Mouse (Mus musculus) hindbrain, postnatal 0 days (tissue): ENCODE data around the gene Ccdc38. TPM values are rescaled to one million over a fixed set of nuclear protein-coding genes. Genes with fewer than 3 reads are reported as not detected.

ENCODE experiments used
- ATAC-seq: fragments of 200-750 bp; cut with Nextera tagmentation; 2 replicates; pipeline ENCODE4 v1.8.0; 2017; ENCODE audit warnings: mild to moderate bottlenecking, moderate TSS enrichment, moderate library complexity
- DNase-seq: peaks from one replicate; pipeline ENCODE4 v3.0.0-alpha.2; 2015; ENCODE audit warnings: low spot score
- H3K27ac ChIP-seq: fragments of 300-500 bp; sonication (generic); 2 replicates; pipeline ENCODE4 v1.5.1; 2014; ENCODE audit warnings: mild to moderate bottlenecking
- H3K27me3 ChIP-seq: fragments of 300-500 bp; sonication (generic); 2 replicates; pipeline ENCODE4 v1.6.1; 2014; ENCODE audit warnings: low read length, mixed read lengths; ENCODE audit not compliant: insufficient read depth
- H3K36me3 ChIP-seq: fragments of 300-500 bp; sonication (generic); 2 replicates; pipeline ENCODE4 v1.6.1; 2014; ENCODE audit warnings: low read length, mixed read lengths; ENCODE audit not compliant: insufficient read depth
- H3K4me1 ChIP-seq: fragments of 300-500 bp; sonication (generic); 2 replicates; pipeline ENCODE4 v1.6.1; 2014; ENCODE audit warnings: antibody characterized with exemption, low read length, mixed read lengths; ENCODE audit not compliant: insufficient read depth
- H3K4me2 ChIP-seq: fragments of 300-500 bp; sonication (generic); 2 replicates; pipeline ENCODE4 v1.6.1; 2014; ENCODE audit warnings: low read depth, mild to moderate bottlenecking, low read length, moderate library complexity, mixed read lengths
- H3K4me3 ChIP-seq: fragments of 300-500 bp; sonication (generic); 2 replicates; pipeline ENCODE4 v1.5.1; 2014; ENCODE audit warnings: low read length
- H3K9ac ChIP-seq: fragments of 300-500 bp; sonication (generic); replicated peaks from 2 replicates; pipeline ENCODE4 v1.6.1; 2014; ENCODE audit warnings: mild to moderate bottlenecking, low read length, moderate library complexity, mixed read lengths
- H3K9me3 ChIP-seq: fragments of 300-500 bp; sonication (generic); 2 replicates; pipeline ENCODE4 v1.6.1; 2016; ENCODE audit warnings: low read length, mixed read lengths
- CTCF ChIP-seq: IDR thresholded peaks from 2 replicates; pipeline ENCODE4 v1.5.1; 2016; ENCODE audit warnings: antibody characterized with exemption, control low read depth, low read depth
- WGBS: fragments of 180-500 bp; shearing (Covaris S2); extraction: QIAGEN DNeasy Blood & Tissue Kit; methylation state at CpG from one replicate; pipeline ENCODE4 v1.1.7; 2014; 5-methylcytosine and 5-hydroxymethylcytosine counted together
- polyA plus RNA-seq: library from polyadenylated mRNA; unstranded; fragments of >200 nt; fragmentation: Nextera tagmentation; extraction: Ambion mirVana; gene quantifications from 2 replicates; pipeline ENCODE4 v1.2.1, GENCODE M21; 2015
- total RNA-seq: library from RNA; depleted of rRNA; stranded (reverse); fragments of >200 nt; gene quantifications from 2 replicates; pipeline ENCODE4 v1.2.3, GENCODE M21; 2014

Ccdc38 gene
- total and polyA plus RNA-seq, 2 experiments from 2014 or later = 0.41 TPM; not detected in 1

GRCm38 (mm10) chr10:93567066-93567465, 26.6 kb downstream of the Ccdc38 start:
- no peaks in the 10 kb centered on the region for H3K27me3 ChIP-seq
- ATAC-seq (no peak), DNase-seq (no peak)
- WGBS = 84% methylated on average over 10 of the region's 10 CpGs
- no peaks in the 10 kb centered on the region for H3K36me3 ChIP-seq
- H3K9me3 ChIP-seq = no peaks in the 10 kb centered on the region
- no peak overlapping the region for H3K4me2 ChIP-seq
- no peak overlapping the region for H3K9ac ChIP-seq
- H3K27ac ChIP-seq = no peak overlapping the region
- H3K4me3 ChIP-seq = no peak overlapping the region
- TF ChIP-seq CTCF = no peak
- no peaks in the 10 kb centered on the region for H3K4me1 ChIP-seq

- no peak overlapping the region for H3K27ac ChIP-seq
- 92% methylated on average over 11 of the region's 11 CpGs for WGBS
- no peaks in the 10 kb centered on the region for H3K27me3 ChIP-seq
- TF ChIP-seq CTCF = no peak
- DNase-seq (no peak), ATAC-seq (no peak)
- no peaks in the 10 kb centered on the region for H3K9me3 ChIP-seq
- no peaks in the 10 kb centered on the region for H3K4me1 ChIP-seq
- H3K4me3 ChIP-seq = no peak overlapping the region
- H3K36me3 ChIP-seq = no peaks in the 10 kb centered on the region
- no peak overlapping the region for H3K4me2 ChIP-seq
- H3K9ac ChIP-seq = no peak overlapping the region
These were observed 27.6 kb downstream of the Ccdc38 start for GRCm38 (mm10) chr10:93567841-93568566.

GRCm38 (mm10) chr10:93568671-93569070, 28.2 kb downstream of the Ccdc38 start:
- 86% methylated on average over 6 of the region's 6 CpGs for WGBS
- Histone ChIP-seq H3K9me3 (no peaks in the 10 kb centered on the region), H3K9ac (no peak overlapping the region), H3K36me3 (no peaks in the 10 kb centered on the region), H3K4me3 (no peak overlapping the region), H3K27me3 (no peaks in the 10 kb centered on the region), H3K4me1 (no peaks in the 10 kb centered on the region), H3K27ac (no peak overlapping the region), H3K4me2 (no peak overlapping the region)
- DNase-seq (no peak), ATAC-seq (no peak)
- no peak for TF ChIP-seq CTCF

- Histone ChIP-seq H3K36me3 (no peaks in the 10 kb centered on the region), H3K9me3 (no peaks in the 10 kb centered on the region), H3K27ac (no peak overlapping the region), H3K9ac (no peak overlapping the region), H3K4me1 (no peaks in the 10 kb centered on the region), H3K4me3 (no peak overlapping the region), H3K4me2 (no peak overlapping the region), H3K27me3 (no peaks in the 10 kb centered on the region)
- ATAC-seq = no peak
- 52% methylated on average over 2 of the region's 2 CpGs for WGBS
- no peak for DNase-seq
- TF ChIP-seq CTCF = no peak
These were observed 31.8 kb downstream of the Ccdc38 start for GRCm38 (mm10) chr10:93572209-93572608.

GRCm38 (mm10) chr10:93574966-93575365, 34.5 kb downstream of the Ccdc38 start:
- WGBS = 60% methylated on average over 4 of the region's 4 CpGs
- no peak for TF ChIP-seq CTCF
- H3K27ac ChIP-seq = no peak overlapping the region
- no peak overlapping the region for H3K9ac ChIP-seq
- no peak overlapping the region for H3K4me2 ChIP-seq
- no peaks in the 10 kb centered on the region for H3K27me3 ChIP-seq
- no peak for ATAC-seq
- H3K4me1 ChIP-seq = no peaks in the 10 kb centered on the region
- H3K36me3 ChIP-seq = no peaks in the 10 kb centered on the region
- no peak overlapping the region for H3K4me3 ChIP-seq
- no peak for DNase-seq
- no peaks in the 10 kb centered on the region for H3K9me3 ChIP-seq

- 92% methylated on average over 8 of the region's 8 CpGs for WGBS
- Histone ChIP-seq H3K9me3 (no peaks in the 10 kb centered on the region), H3K4me1 (no peaks in the 10 kb centered on the region), H3K4me2 (no peak overlapping the region), H3K9ac (no peak overlapping the region), H3K36me3 (no peaks in the 10 kb centered on the region), H3K27me3 (no peaks in the 10 kb centered on the region), H3K4me3 (no peak overlapping the region), H3K27ac (no peak overlapping the region)
- DNase-seq (no peak), ATAC-seq (no peak)
- no peak for TF ChIP-seq CTCF
These were observed 35.5 kb downstream of the Ccdc38 start for GRCm38 (mm10) chr10:93575960-93576359.

GRCm38 (mm10) chr10:93577271-93577886, 36.9 kb downstream of the Ccdc38 start:
- TF ChIP-seq CTCF = peak; percentile 87
- H3K9me3 ChIP-seq = no peaks in the 10 kb centered on the region
- no peak overlapping the region for H3K4me2 ChIP-seq
- WGBS = 69% methylated on average over 13 of the region's 13 CpGs
- no peaks in the 10 kb centered on the region for H3K27me3 ChIP-seq
- DNase-seq = peak; percentile 91
- no peak overlapping the region for H3K27ac ChIP-seq
- H3K4me1 ChIP-seq = no peaks in the 10 kb centered on the region
- H3K36me3 ChIP-seq = 0 out of 2 replicates have a peak, but pooled peaks cover 6% of the 10 kb centered on the region
- no peak overlapping the region for H3K9ac ChIP-seq
- no peak overlapping the region for H3K4me3 ChIP-seq
- peak; percentile 18; the same call in 1 of the 2 replicates for ATAC-seq
